Mouse (Mus musculus): ENCODE results near the gene Rpl13. TPM values are rescaled to one million over a fixed set of nuclear protein-coding genes. Genes with fewer than 3 reads are reported as not detected.
A peak's percentile ranks its signal among the peaks of the same experiment; 100 is the strongest.

The Rpl13 gene
- polyA plus RNA-seq, 1 experiment from 2014 or later = 811 TPM

GRCm38 (mm10) chr8:123122670-123123069 lies 20.5 kb downstream of the Rpl13 start:
- no peak overlapping the region for H3K9ac ChIP-seq (replicated peaks)
- H3K36me3 ChIP-seq (replicated peaks; ENCODE audit: insufficient read depth, low read length) = no peaks in the 10 kb centered on the region
- no peak overlapping the region for H3K4me2 ChIP-seq (ENCODE audit: low read depth, low read length)
- WGBS (ENCODE audit: insufficient replicate concordance) = 70% methylated on average over 5 of the region's 5 CpGs
- peaks cover 39% of the 10 kb centered on the region for H3K27me3 ChIP-seq (ENCODE audit: insufficient read depth, low read length)
- no peak for DNase-seq
- no peaks in the 10 kb centered on the region for H3K9me3 ChIP-seq (ENCODE audit: low read length)
- H3K27ac ChIP-seq (ENCODE audit: low read depth) = no peak overlapping the region
- TF ChIP-seq EP300 (IDR thresholded peaks at IDR 0.05; ENCODE audit: low read depth) = no peak
- no peak for TF ChIP-seq CTCF (IDR thresholded peaks at IDR 0.05; ENCODE audit: low read depth)
- ATAC-seq = no peak
- H3K4me1 ChIP-seq (ENCODE audit: insufficient read depth) = peaks cover 8% of the 10 kb centered on the region
- no peak overlapping the region for H3K4me3 ChIP-seq (ENCODE audit: low read depth, low read length)

- no peak overlapping the region for H3K27ac ChIP-seq (ENCODE audit: low read depth)
- H3K9me3 ChIP-seq (ENCODE audit: low read length) = no peaks in the 10 kb centered on the region
- H3K4me1 ChIP-seq (ENCODE audit: insufficient read depth) = peaks cover 6% of the 10 kb centered on the region
- ATAC-seq = peak; percentile 83
- no peaks in the 10 kb centered on the region for H3K36me3 ChIP-seq (replicated peaks; ENCODE audit: insufficient read depth, low read length)
- H3K4me2 ChIP-seq (ENCODE audit: low read depth, low read length) = 0 out of 2 replicates have a peak overlapping the region, but pooled peaks have one; percentile 26
- H3K27me3 ChIP-seq (ENCODE audit: insufficient read depth, low read length) = peaks cover 26% of the 10 kb centered on the region
- TF ChIP-seq EP300 (IDR thresholded peaks at IDR 0.05; ENCODE audit: low read depth) (no peak), CTCF (IDR thresholded peaks at IDR 0.05; ENCODE audit: low read depth) (no peak)
- DNase-seq = peak; percentile 85
- H3K4me3 ChIP-seq (ENCODE audit: low read depth, low read length) = no peak overlapping the region
- 10% methylated on average over 19 of the region's 19 CpGs for whole genome bisulfite sequencing (ENCODE audit: insufficient replicate concordance)
- H3K9ac ChIP-seq (replicated peaks) = no peak overlapping the region
Measured at GRCm38 (mm10) chr8:123126193-123126816, 24.2 kb downstream of the Rpl13 start.

- H3K4me2 ChIP-seq (ENCODE audit: low read depth, low read length) = no peak overlapping the region
- H3K4me3 ChIP-seq (ENCODE audit: low read depth, low read length) = no peak overlapping the region
- H3K36me3 ChIP-seq (replicated peaks; ENCODE audit: insufficient read depth, low read length) = no peaks in the 10 kb centered on the region
- no peak for TF ChIP-seq CTCF (IDR thresholded peaks at IDR 0.05; ENCODE audit: low read depth)
- TF ChIP-seq EP300 (IDR thresholded peaks at IDR 0.05; ENCODE audit: low read depth) = no peak
- H3K9ac ChIP-seq (replicated peaks) = no peak overlapping the region
- H3K27me3 ChIP-seq (ENCODE audit: insufficient read depth, low read length) = peaks cover 19% of the 10 kb centered on the region
- no peaks in the 10 kb centered on the region; the same call in 1 of the 2 replicates for H3K9me3 ChIP-seq (ENCODE audit: low read length)
- 46% methylated on average over 9 of the region's 9 CpGs for WGBS (ENCODE audit: insufficient replicate concordance)
- peak; percentile 22; the same call in 1 of the 2 replicates for ATAC-seq
- DNase-seq = no peak
- no peak overlapping the region for H3K27ac ChIP-seq (ENCODE audit: low read depth)
- H3K4me1 ChIP-seq (ENCODE audit: insufficient read depth) = peaks cover 5% of the 10 kb centered on the region
Measured at GRCm38 (mm10) chr8:123131041-123131440, 28.9 kb downstream of the Rpl13 start.

- WGBS (ENCODE audit: insufficient replicate concordance) = 87% methylated on average over 2 of the region's 2 CpGs
- Histone ChIP-seq H3K4me2 (ENCODE audit: low read depth, low read length) (no peak overlapping the region), H3K27me3 (ENCODE audit: insufficient read depth, low read length) (peaks cover 8% of the 10 kb centered on the region; the same call in 1 of the 2 replicates), H3K4me1 (ENCODE audit: insufficient read depth) (no peaks in the 10 kb centered on the region), H3K4me3 (ENCODE audit: low read depth, low read length) (no peak overlapping the region), H3K9ac (replicated peaks) (no peak overlapping the region), H3K36me3 (replicated peaks; ENCODE audit: insufficient read depth, low read length) (no peaks in the 10 kb centered on the region), H3K9me3 (ENCODE audit: low read length) (no peaks in the 10 kb centered on the region; the same call in 1 of the 2 replicates), H3K27ac (ENCODE audit: low read depth) (no peak overlapping the region)
- ATAC-seq (no peak), DNase-seq (no peak)
- TF ChIP-seq EP300 (IDR thresholded peaks at IDR 0.05; ENCODE audit: low read depth) (no peak), CTCF (IDR thresholded peaks at IDR 0.05; ENCODE audit: low read depth) (peak; percentile 35)
Measured at GRCm38 (mm10) chr8:123132953-123133352, 30.8 kb downstream of the Rpl13 start.

GRCm38 (mm10) chr8:123134149-123134713 lies 32.1 kb downstream of the Rpl13 start:
- WGBS (ENCODE audit: insufficient replicate concordance) = 78% methylated on average over 11 of the region's 11 CpGs
- Histone ChIP-seq H3K4me2 (ENCODE audit: low read depth, low read length) (no peak overlapping the region), H3K9me3 (ENCODE audit: low read length) (no peaks in the 10 kb centered on the region; the same call in 1 of the 2 replicates), H3K36me3 (replicated peaks; ENCODE audit: insufficient read depth, low read length) (no peaks in the 10 kb centered on the region), H3K4me3 (ENCODE audit: low read depth, low read length) (no peak overlapping the region), H3K4me1 (ENCODE audit: insufficient read depth) (no peaks in the 10 kb centered on the region), H3K27me3 (ENCODE audit: insufficient read depth, low read length) (peaks cover 5% of the 10 kb centered on the region; the same call in 1 of the 2 replicates), H3K27ac (ENCODE audit: low read depth) (no peak overlapping the region), H3K9ac (replicated peaks) (no peak overlapping the region)
- TF ChIP-seq EP300 (IDR thresholded peaks at IDR 0.05; ENCODE audit: low read depth) = no peak
- TF ChIP-seq CTCF (IDR thresholded peaks at IDR 0.05; ENCODE audit: low read depth) = no peak
- DNase-seq (no peak), ATAC-seq (no peak)

GRCm38 (mm10) chr8:123135406-123135805 lies 33.3 kb downstream of the Rpl13 start:
- Histone ChIP-seq H3K4me1 (ENCODE audit: insufficient read depth) (no peaks in the 10 kb centered on the region), H3K4me2 (ENCODE audit: low read depth, low read length) (no peak overlapping the region), H3K9ac (replicated peaks) (no peak overlapping the region), H3K27me3 (ENCODE audit: insufficient read depth, low read length) (0 out of 2 replicates have a peak, but pooled peaks cover 3% of the 10 kb centered on the region), H3K9me3 (ENCODE audit: low read length) (no peaks in the 10 kb centered on the region; the same call in 1 of the 2 replicates), H3K4me3 (ENCODE audit: low read depth, low read length) (no peak overlapping the region), H3K36me3 (replicated peaks; ENCODE audit: insufficient read depth, low read length) (no peaks in the 10 kb centered on the region), H3K27ac (ENCODE audit: low read depth) (no peak overlapping the region)
- DNase-seq = no peak
- TF ChIP-seq EP300 (IDR thresholded peaks at IDR 0.05; ENCODE audit: low read depth) (no peak), CTCF (IDR thresholded peaks at IDR 0.05; ENCODE audit: low read depth) (no peak)
- 38% methylated on average over 7 of the region's 7 CpGs for WGBS (ENCODE audit: insufficient replicate concordance)
- no peak for ATAC-seq

Data from liver, postnatal 0 days (tissue).